Mouse (Mus musculus): ENCODE data around the gene Nek6. TPM values are rescaled to one million over a fixed set of nuclear protein-coding genes. Genes with fewer than 3 reads are reported as not detected.

The Nek6 gene
- polyA plus RNA-seq, 1 experiment from 2014 or later = 85.7 TPM

DNA sequence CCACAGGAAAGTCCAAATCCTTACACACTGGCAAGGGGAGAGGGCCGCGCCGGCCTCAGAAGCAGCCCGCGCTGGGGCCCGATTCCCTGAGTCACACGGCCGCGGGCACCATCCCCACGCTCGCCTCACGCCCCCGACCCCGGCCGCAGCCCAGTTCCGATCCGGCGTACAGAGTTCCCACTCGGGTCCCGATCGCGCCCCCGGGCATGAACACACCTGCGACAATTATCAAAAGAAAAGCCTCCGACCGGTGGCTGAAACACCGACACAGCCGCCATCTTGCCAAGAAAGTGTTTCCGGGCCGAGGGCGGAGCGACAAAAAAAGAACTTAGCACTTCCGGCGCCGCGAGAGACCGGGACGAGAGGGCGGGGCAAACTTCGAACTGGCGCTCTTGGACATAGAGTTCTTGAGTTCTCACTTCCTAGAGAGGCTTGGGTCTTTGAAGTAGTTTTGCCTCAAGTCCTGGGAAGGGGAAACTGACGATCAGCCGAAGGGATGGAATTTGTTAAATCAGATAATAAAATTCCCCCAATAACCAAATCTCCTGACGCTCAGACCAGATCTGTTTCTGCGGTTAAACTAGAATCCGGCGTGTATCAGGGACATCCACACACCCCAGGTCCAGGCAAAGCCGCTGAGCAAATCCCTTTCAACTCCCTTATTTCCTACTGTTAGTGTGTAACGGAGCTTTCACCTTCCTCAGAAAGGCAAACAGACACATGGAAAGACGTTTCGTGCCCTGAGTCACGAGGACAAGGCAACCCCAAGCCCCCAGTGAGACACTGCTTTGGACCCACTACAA lies 132.4 kb downstream of the Nek6 start, which contains the start of gene Psmb7:
TSS of gene Psmb7 (minus strand) at position 463 of the 803 bp plus-strand sequence.
- Histone ChIP-seq H3K36me3 (peaks cover 30% of the 10 kb centered on the region), H3K4me2 (replicated peaks) (peak within 1 kb of the TSS; percentile 93), H3K27ac (peak within 1 kb of the TSS; percentile 71; the same call in 1 of the 2 replicates), H3K4me3 (peak within 1 kb of the TSS; percentile 94), H3K9me3 (replicated peaks) (no peaks in the 10 kb centered on the region), H3K4me1 (peaks cover 14% of the 10 kb centered on the region), H3K9ac (peak within 1 kb of the TSS; percentile 80), H3K27me3 (no peaks in the 10 kb centered on the region)
- 2% methylated on average over 52 of the region's 52 CpGs for WGBS
- ATAC-seq (ENCODE audit: low FRiP score) = peak; percentile 82

Small RNA genes within 50 kb of the gene (microRNA-seq; reads per million reads assigned to microRNA genes)
- gene Gm27634 = not detected

Other genes starting within 250 kb of the Nek6 start
- 16.4 and 17.9 TPM in 2 replicates for gene Dennd1a, start 224.3 kb upstream of the Nek6 start, polyA plus RNA-seq (2016; fragmentation: Nextera tagmentation; extraction: Ambion mirVana)
- 31.0 and 31.2 TPM in 2 replicates for gene Lhx2, start 172.4 kb upstream of the Nek6 start, polyA plus RNA-seq (2016; fragmentation: Nextera tagmentation; extraction: Ambion mirVana)
- 267 and 272 TPM in 2 replicates for gene Psmb7, start 132.4 kb downstream of the Nek6 start, polyA plus RNA-seq (2016; fragmentation: Nextera tagmentation; extraction: Ambion mirVana)
- gene Nr5a1, start 202.9 kb downstream of the Nek6 start, polyA plus RNA-seq (2016; fragmentation: Nextera tagmentation; extraction: Ambion mirVana) = 0.08 and 0.12 TPM in 2 replicates

All from hindbrain, embryonic 12.5 days (tissue).